Mouse (Mus musculus) intestine, postnatal 0 days (tissue): ENCODE data around the gene Camta1. TPM values are rescaled to one million over a fixed set of nuclear protein-coding genes. Genes with fewer than 3 reads are reported as not detected.

ENCODE experiments used
- ATAC-seq: fragments of 200-750 bp; cut with Nextera tagmentation; 2 replicates; pipeline ENCODE4 v1.8.0; 2017; ENCODE audit warnings: mild to moderate bottlenecking, moderate TSS enrichment, moderate library complexity
- H3K27ac ChIP-seq: fragments of 300-500 bp; sonication (generic); 2 replicates; pipeline ENCODE4 v1.5.1; 2014; ENCODE audit warnings: mild to moderate bottlenecking, low read depth, low read length, moderate library complexity
- H3K27me3 ChIP-seq: fragments of 300-500 bp; sonication (generic); replicated peaks from 2 replicates; pipeline ENCODE4 v1.6.1; 2014; ENCODE audit warnings: low read length, mixed read lengths; ENCODE audit not compliant: control insufficient read depth, insufficient read depth
- H3K36me3 ChIP-seq: fragments of 300-500 bp; sonication (generic); 2 replicates; pipeline ENCODE4 v1.6.1; 2014; ENCODE audit warnings: mild to moderate bottlenecking, moderate library complexity; ENCODE audit not compliant: control insufficient read depth, insufficient read depth
- H3K4me1 ChIP-seq: fragments of 300-500 bp; sonication (generic); replicated peaks from 2 replicates; pipeline ENCODE4 v1.6.1; 2014; ENCODE audit warnings: antibody characterized with exemption, low read length, mixed read lengths; ENCODE audit not compliant: control insufficient read depth, insufficient read depth
- H3K4me2 ChIP-seq: fragments of 300-500 bp; sonication (generic); replicated peaks from 2 replicates; pipeline ENCODE4 v1.6.1; 2014; ENCODE audit warnings: low read depth, mild to moderate bottlenecking, moderate library complexity
- H3K4me3 ChIP-seq: fragments of 300-500 bp; sonication (generic); 2 replicates; pipeline ENCODE4 v1.5.1; 2014; ENCODE audit warnings: low read depth, low read length
- H3K9ac ChIP-seq: fragments of 300-500 bp; sonication (generic); 2 replicates; pipeline ENCODE4 v1.6.1; 2014; ENCODE audit warnings: mild to moderate bottlenecking, low read depth, low read length
- H3K9me3 ChIP-seq: fragments of 300-500 bp; sonication (generic); 2 replicates; pipeline ENCODE4 v1.6.1; 2016; ENCODE audit warnings: mixed run types; ENCODE audit not compliant: control insufficient read depth
- CTCF ChIP-seq: sonication (generic); IDR thresholded peaks from 2 replicates; pipeline ENCODE4 v1.5.1; 2016; ENCODE audit warnings: low read depth, mild to moderate bottlenecking, control low read depth, antibody characterized with exemption, moderate library complexity
- WGBS: fragments of 180-500 bp; shearing (Covaris S2); extraction: QIAGEN DNeasy Blood & Tissue Kit; methylation state at CpG from one replicate; pipeline ENCODE4 v1.1.7; 2014; 5-methylcytosine and 5-hydroxymethylcytosine counted together
- polyA plus RNA-seq: library from polyadenylated mRNA; unstranded; fragments of >200 nt; fragmentation: Nextera tagmentation; extraction: Ambion mirVana; gene quantifications from 2 replicates; pipeline ENCODE4 v1.2.1, GENCODE M21; 2015

Gene Camta1
- polyA plus RNA-seq, 1 experiment from 2014 or later: 54.1 TPM

GRCm38 (mm10) chr4:151880044-151880690, 18.5 kb upstream of the Camta1 start:
- 76% methylated on average over 5 of the region's 5 CpGs for WGBS
- TF ChIP-seq CTCF: peak; percentile 37; the same call in 1 of the 2 replicates
- ATAC-seq: no peak
- H3K27me3 ChIP-seq: 0 out of 2 replicates have a peak, but pooled peaks cover 10% of the 10 kb centered on the region
- no peaks in the 10 kb centered on the region for H3K9me3 ChIP-seq
- no peaks in the 10 kb centered on the region for H3K4me1 ChIP-seq
- no peaks in the 10 kb centered on the region for H3K36me3 ChIP-seq
- H3K27ac ChIP-seq: no peak overlapping the region
- H3K4me3 ChIP-seq: no peak overlapping the region
- no peak overlapping the region for H3K4me2 ChIP-seq
- no peak overlapping the region for H3K9ac ChIP-seq

GRCm38 (mm10) chr4:151876400-151876799, 14.7 kb upstream of the Camta1 start:
- H3K36me3 ChIP-seq: no peaks in the 10 kb centered on the region
- no peak for ATAC-seq
- 42% methylated on average over 14 of the region's 14 CpGs for WGBS
- H3K27ac ChIP-seq: no peak overlapping the region
- 0 out of 2 replicates have a peak, but pooled peaks cover 13% of the 10 kb centered on the region for H3K27me3 ChIP-seq
- no peak overlapping the region for H3K4me2 ChIP-seq
- no peaks in the 10 kb centered on the region for H3K4me1 ChIP-seq
- no peak overlapping the region for H3K9ac ChIP-seq
- TF ChIP-seq CTCF: no peak
- no peak overlapping the region for H3K4me3 ChIP-seq
- H3K9me3 ChIP-seq: no peaks in the 10 kb centered on the region

GRCm38 (mm10) chr4:151863511-151863910, 1.8 kb upstream of the Camta1 start:
- no peak for TF ChIP-seq CTCF
- H3K4me1 ChIP-seq: no peaks in the 10 kb centered on the region
- no peak overlapping the region for H3K27ac ChIP-seq
- H3K9ac ChIP-seq: no peak overlapping the region
- H3K9me3 ChIP-seq: no peaks in the 10 kb centered on the region
- peak overlapping the region; percentile 68 for H3K4me2 ChIP-seq
- peak overlapping the region; percentile 53; the same call in 1 of the 2 replicates for H3K4me3 ChIP-seq
- no peaks in the 10 kb centered on the region for H3K36me3 ChIP-seq
- ATAC-seq: no peak
- 54% methylated on average over 9 of the region's 9 CpGs for WGBS
- no peaks in the 10 kb centered on the region for H3K27me3 ChIP-seq

- WGBS: under 1% methylated on average over 37 of the region's 58 CpGs
- ATAC-seq: peak; percentile 1; the same call in 1 of the 2 replicates
- Histone ChIP-seq H3K27ac (peak overlapping the region; percentile 63), H3K27me3 (no peaks in the 10 kb centered on the region), H3K36me3 (no peaks in the 10 kb centered on the region), H3K4me3 (peak overlapping the region; percentile 80), H3K4me2 (peak overlapping the region; percentile 100), H3K9ac (peak overlapping the region; percentile 74), H3K4me1 (no peaks in the 10 kb centered on the region), H3K9me3 (no peaks in the 10 kb centered on the region)
- no peak for TF ChIP-seq CTCF
Observed at GRCm38 (mm10) chr4:151861471-151861805, 238 bp downstream of the Camta1 start.

GRCm38 (mm10) chr4:151860441-151861331, 990 bp downstream of the Camta1 start:
- ATAC-seq: no peak
- H3K4me2 ChIP-seq: peak overlapping the region; percentile 100

GRCm38 (mm10) chr4:151859275-151859674, 2.4 kb downstream of the Camta1 start:
- no peak overlapping the region for H3K4me2 ChIP-seq
- no peaks in the 10 kb centered on the region for H3K4me1 ChIP-seq
- no peak for ATAC-seq
- no peaks in the 10 kb centered on the region for H3K9me3 ChIP-seq
- H3K27me3 ChIP-seq: no peaks in the 10 kb centered on the region
- no peak overlapping the region for H3K27ac ChIP-seq
- H3K4me3 ChIP-seq: no peak overlapping the region
- WGBS: 79% methylated on average over 7 of the region's 7 CpGs
- no peak overlapping the region for H3K9ac ChIP-seq
- no peaks in the 10 kb centered on the region for H3K36me3 ChIP-seq
- TF ChIP-seq CTCF: no peak

More at GRCm38 (mm10) chr4:151860441-151861331, 990 bp downstream of the Camta1 start:
- 5% methylated on average over 28 of the region's 63 CpGs for WGBS
- Histone ChIP-seq H3K27ac (peak overlapping the region; percentile 63), H3K4me3 (peak overlapping the region; percentile 80), H3K4me1 (no peaks in the 10 kb centered on the region), H3K9me3 (no peaks in the 10 kb centered on the region), H3K9ac (peak overlapping the region; percentile 74), H3K27me3 (no peaks in the 10 kb centered on the region), H3K36me3 (no peaks in the 10 kb centered on the region)
- peak; percentile 33 for TF ChIP-seq CTCF
